ENCODE assay signal across 7 mouse cellular contexts in the genomic region with DNA sequence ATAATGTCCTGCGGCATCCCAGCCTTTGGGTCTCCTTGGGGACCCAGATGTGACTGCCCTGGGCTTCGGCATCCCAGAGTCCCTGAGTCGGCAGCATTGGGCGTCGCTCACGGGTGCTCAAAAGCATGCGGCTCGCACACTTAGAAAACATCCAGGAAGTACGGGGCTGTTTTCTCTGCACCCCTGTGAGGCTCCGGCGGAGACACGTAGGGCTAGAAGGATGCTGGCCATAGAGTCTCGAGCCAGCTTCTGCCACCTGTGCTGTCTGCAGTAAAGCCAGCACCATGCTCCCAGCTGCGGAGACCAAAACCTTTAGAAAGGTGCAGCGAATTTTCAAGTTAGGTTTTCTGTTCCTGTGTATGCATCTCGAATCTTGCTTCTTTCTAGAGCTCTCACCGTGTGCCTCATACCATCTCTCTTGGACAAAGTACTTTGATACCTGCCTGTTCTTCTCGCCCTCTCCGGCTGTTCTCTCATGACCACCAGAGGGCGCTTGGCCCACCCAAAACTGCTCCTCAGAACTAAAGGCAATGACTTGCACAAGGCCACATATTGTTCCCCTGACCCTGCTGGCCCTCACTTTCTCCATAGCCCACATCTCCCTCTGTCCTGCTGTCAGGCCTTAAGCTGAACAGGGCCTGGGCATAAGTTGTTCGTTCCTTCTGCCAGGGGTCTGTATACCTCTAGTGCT. TPM values are rescaled to one million over a fixed set of nuclear protein-coding genes. Genes with fewer than 3 reads are reported as not detected.
DNase-seq lines count a peak whose midpoint lies in the region; ATAC-seq and TF ChIP-seq lines count a peak whose summit lies in the region.

No protein-coding gene starts in this region.

- H3K4me1 ChIP-seq in CH12.LX (ENCODE audit: control insufficient read depth in 1 of 2, insufficient read depth in 2 of 2): peaks cover 0 to 19% of the 10 kb centered on the region in 2 experiments; a peak in 2 of 4 replicates
- peaks cover 51% of the 10 kb centered on the region for H3K4me1 ChIP-seq in embryonic facial prominence, embryonic 10.5 days
- H3K4me1 ChIP-seq in heart, postnatal 0 days (ENCODE audit: control insufficient read depth, insufficient read depth): peaks cover 23% of the 10 kb centered on the region

- TF ChIP-seq EP300 in CH12.LX (IDR thresholded peaks at IDR 0.05; ENCODE audit: low read length): 0 out of 2 replicates have a peak, but pooled peaks have one; percentile 2
- TF ChIP-seq EP300 in heart, postnatal 0 days (IDR thresholded peaks at IDR 0.05; ENCODE audit: low read depth): no peak

- no peak for TF ChIP-seq POLR2A in CH12.LX (IDR thresholded peaks at IDR 0.05; ENCODE audit: low read depth, low read length)

- H3K79me2 ChIP-seq in CH12.LX (replicated peaks; ENCODE audit: control insufficient read depth, extremely low read depth, insufficient read depth, poor library complexity, severe bottlenecking): no peaks in the 10 kb centered on the region

- dilution Hi-C loops in CH12.LX (cut with MboI; ENCODE audit: extremely low pct_ligation_motif_present, extremely low pct_unique_long_range_greater_than_20kb, low sequenced_read_pairs): no loop called here

- H3K4me2 ChIP-seq in CH12.LX (ENCODE audit: insufficient read depth, low read depth, poor library complexity, severe bottlenecking): peak overlapping the region; percentile 44
- H3K4me2 ChIP-seq in heart, postnatal 0 days (ENCODE audit: low read depth, low read length): peak overlapping the region; percentile 70

- peak; percentile 80 for DNase-seq in CH12.LX (ENCODE audit: extremely low read depth)
- peak; percentile 74 for DNase-seq in T-cell, adult 2 months (ENCODE audit: low spot score)
- peak; percentile 82 for DNase-seq in embryonic facial prominence, embryonic 10.5 days (ENCODE audit: low spot score)
- DNase-seq in heart, postnatal 0 days (ENCODE audit: low spot score): peak; percentile 55
- peak; percentile 76 to 83 for DNase-seq in kidney, postnatal 4 days
- DNase-seq in splenic B cell, adult 2 months (ENCODE audit: low read depth, low spot score): peak; percentile 91

- in situ Hi-C loops in CH12.LX (cut with MboI; ENCODE audit: low pct_ligation_motif_present, low pct_unique_long_range_greater_than_20kb, low sequenced_read_pairs): loop anchor here (10.0 kb wide), 1 partner anchor 88 kb away; the partner anchor contains the start of gene Ccdc130

- WGBS in embryonic facial prominence, embryonic 10.5 days: 4% methylated on average over 21 of the region's 21 CpGs
- 4% methylated on average over 21 of the region's 21 CpGs for WGBS in heart, postnatal 0 days

- peak overlapping the region; percentile 15; the same call in 1 of the 2 replicates for H3K9ac ChIP-seq in CH12.LX (ENCODE audit: insufficient read depth, low read depth)
- peak overlapping the region; percentile 8; the same call in 1 of the 2 replicates for H3K9ac ChIP-seq in heart, postnatal 0 days (replicated peaks; ENCODE audit: low read depth, low read length)

- TF ChIP-seq RAD21 in CH12.LX (IDR thresholded peaks at IDR 0.05; ENCODE audit: low read depth, low read length): peak; percentile 73

- peaks cover 2% of the 10 kb centered on the region for H3K27me3 ChIP-seq in CH12.LX (replicated peaks)
- peaks cover 34% of the 10 kb centered on the region for H3K27me3 ChIP-seq in embryonic facial prominence, embryonic 10.5 days (replicated peaks; ENCODE audit: low read depth, poor library complexity, severe bottlenecking)
- H3K27me3 ChIP-seq in heart, postnatal 0 days (ENCODE audit: control insufficient read depth, insufficient read depth, low read length): no peaks in the 10 kb centered on the region
- H3K27me3 ChIP-seq in splenic B cell, adult 2 months (ENCODE audit: control insufficient read depth, insufficient read depth, low read length, poor library complexity, severe bottlenecking): no peaks in the 10 kb centered on the region

- H3K4me3 ChIP-seq in CH12.LX (replicated peaks in 1 of 3; ENCODE audit: low read depth in 2 of 3, low read length in 2 of 3, poor library complexity in 1 of 3): peak overlapping the region; percentile 37 to 52 (median 46)
- H3K4me3 ChIP-seq in embryonic facial prominence, embryonic 10.5 days: peak overlapping the region; percentile 54
- H3K4me3 ChIP-seq in heart, postnatal 0 days (ENCODE audit: low read depth, low read length): peak overlapping the region; percentile 41

- ATAC-seq in heart, postnatal 0 days (ENCODE audit: insufficient read depth, low read depth): no peak
- ATAC-seq in megakaryocyte progenitor cell, adult 5-6 weeks (replicated peaks; ENCODE audit: poor library complexity): peak; percentile 63

- H3K9me3 ChIP-seq in CH12.LX (replicated peaks; ENCODE audit: low read length): peaks cover 4% of the 10 kb centered on the region
- no peaks in the 10 kb centered on the region for H3K9me3 ChIP-seq in embryonic facial prominence, embryonic 10.5 days
- H3K9me3 ChIP-seq in heart, postnatal 0 days (replicated peaks; ENCODE audit: control insufficient read depth, low read length): no peaks in the 10 kb centered on the region

- no peaks in the 10 kb centered on the region for H3K36me3 ChIP-seq in CH12.LX (replicated peaks in 1 of 2; ENCODE audit: control insufficient read depth in 1 of 2, insufficient read depth in 1 of 2, low read length in 1 of 2)
- H3K36me3 ChIP-seq in embryonic facial prominence, embryonic 10.5 days (replicated peaks): 0 out of 2 replicates have a peak, but pooled peaks cover 1% of the 10 kb centered on the region
- no peaks in the 10 kb centered on the region for H3K36me3 ChIP-seq in heart, postnatal 0 days (replicated peaks; ENCODE audit: control insufficient read depth, insufficient read depth, low read length)
- H3K36me3 ChIP-seq in splenic B cell, adult 2 months (ENCODE audit: control insufficient read depth, insufficient read depth, low read length, poor library complexity, severe bottlenecking): no peaks in the 10 kb centered on the region

- TF ChIP-seq CTCF in CH12.LX (conservative IDR thresholded peaks at IDR 0.05 in 1 of 2, IDR thresholded peaks at IDR 0.05 in 1 of 2; ENCODE audit: low read depth in 2 of 2, low read length in 2 of 2): peak; percentile 94 to 97
- TF ChIP-seq CTCF in heart, postnatal 0 days (IDR thresholded peaks at IDR 0.05; ENCODE audit: low read depth): peak; percentile 80

- no peak overlapping the region for H3K27ac ChIP-seq in CH12.LX (ENCODE audit: insufficient read depth, low read depth)
- H3K27ac ChIP-seq in embryonic facial prominence, embryonic 10.5 days (replicated peaks): peak overlapping the region; percentile 58
- peak overlapping the region; percentile 75 for H3K27ac ChIP-seq in heart, postnatal 0 days (ENCODE audit: low read depth)

TF ChIP-seq in CH12.LX, 34 proteins besides CTCF, POLR2A, EP300 and RAD21 (continues in another document):
- TF ChIP-seq SIN3A (IDR thresholded peaks at IDR 0.05; ENCODE audit: low read length) (no peak), BHLHE40 (IDR thresholded peaks at IDR 0.05; ENCODE audit: low read depth, low read length) (peak; percentile 26; the same call in 1 of the 2 replicates), JUND (conservative IDR thresholded peaks at IDR 0.05; ENCODE audit: low read depth, low read length) (no peak), CHD2 (IDR thresholded peaks at IDR 0.05; ENCODE audit: low read length) (no peak), ZC3H11A (IDR thresholded peaks at IDR 0.05; ENCODE audit: low read depth, low read length) (peak; percentile 25; the same call in 1 of the 2 replicates), ZNF384 (IDR thresholded peaks at IDR 0.05; ENCODE audit: low read depth, low read length) (no peak), UBTF (IDR thresholded peaks at IDR 0.05; ENCODE audit: low read depth, low read length) (no peak)

RNA-seq across cellular contexts. Expression of gene Nanos3, which starts 2.2 kb away (rescaled TPM):
- not detected in 2 replicates for total RNA-seq in CH12.LX (2012; rRNA removed)
- total RNA-seq in CH12.LX (2014; rRNA removed): not detected in 2 replicates
- polyA plus RNA-seq in CH12.LX (2012; ENCODE audit: insufficient read length, low read depth): not detected in 2 replicates
- polyA plus RNA-seq in embryonic facial prominence, embryonic 10.5 days (2016; fragmentation: Nextera tagmentation; extraction: Ambion mirVana): 2.4 and 3.5 TPM in 2 replicates
- 1.4 TPM in 1 of 2 replicates, not detected in the other for total RNA-seq in heart, postnatal 0 days (2014; rRNA removed; ENCODE audit: low replicate concordance)
- 4.6 and 6.0 TPM in 2 replicates for polyA plus RNA-seq in heart, postnatal 0 days (2015; fragmentation: Nextera tagmentation; extraction: Ambion mirVana)
- 0.54 and 1.7 TPM in 2 replicates for total RNA-seq in megakaryocyte progenitor cell, adult 5-6 weeks (2015)
- 3.5 TPM in 1 of 2 replicates, not detected in the other for total RNA-seq in megakaryocyte progenitor cell, adult 5-6 weeks (2017)

RNA-seq across cellular contexts. Expression of gene 4930432K21Rik, which starts 39.4 kb away (rescaled TPM):
- 0.04 TPM in 1 of 2 replicates, not detected in the other for total RNA-seq in CH12.LX (2012; rRNA removed)
- total RNA-seq in CH12.LX (2014; rRNA removed): 0.09 TPM in 1 of 2 replicates, not detected in the other
- not detected in 2 replicates for polyA plus RNA-seq in CH12.LX (2012; ENCODE audit: insufficient read length, low read depth)
- 1.5 and 1.8 TPM in 2 replicates for polyA plus RNA-seq in embryonic facial prominence, embryonic 10.5 days (2016; fragmentation: Nextera tagmentation; extraction: Ambion mirVana)
- total RNA-seq in heart, postnatal 0 days (2014; rRNA removed; ENCODE audit: low replicate concordance): 0.43 TPM in 1 of 2 replicates, not detected in the other
- 0.34 and 0.48 TPM in 2 replicates for polyA plus RNA-seq in heart, postnatal 0 days (2015; fragmentation: Nextera tagmentation; extraction: Ambion mirVana)
- 0.17 and 0.32 TPM in 2 replicates for total RNA-seq in megakaryocyte progenitor cell, adult 5-6 weeks (2015)
- 2.1 and 2.2 TPM in 2 replicates for total RNA-seq in megakaryocyte progenitor cell, adult 5-6 weeks (2017)

RNA-seq across cellular contexts. Expression of gene Cc2d1a, which starts 39.5 kb away (rescaled TPM):
- total RNA-seq in CH12.LX (2012; rRNA removed) (7.8 and 8.2 TPM in 2 replicates), CH12.LX (2014; rRNA removed) (2.5 and 2.8 TPM in 2 replicates)
- polyA plus RNA-seq in CH12.LX (2012; ENCODE audit: insufficient read length, low read depth): 10.5 and 11.4 TPM in 2 replicates
- polyA plus RNA-seq in embryonic facial prominence, embryonic 10.5 days (2016; fragmentation: Nextera tagmentation; extraction: Ambion mirVana): 20.4 and 21.0 TPM in 2 replicates
- 13.1 and 17.1 TPM in 2 replicates for total RNA-seq in heart, postnatal 0 days (2014; rRNA removed; ENCODE audit: low replicate concordance)
- polyA plus RNA-seq in heart, postnatal 0 days (2015; fragmentation: Nextera tagmentation; extraction: Ambion mirVana): 8.4 and 10.2 TPM in 2 replicates
- total RNA-seq in megakaryocyte progenitor cell, adult 5-6 weeks (2015): 7.3 and 8.0 TPM in 2 replicates
- total RNA-seq in megakaryocyte progenitor cell, adult 5-6 weeks (2017): 5.7 and 8.0 TPM in 2 replicates

RNA-seq across cellular contexts. Expression of gene Zswim4, which starts 49.6 kb away (rescaled TPM):
- 6.3 and 9.7 TPM in 2 replicates for total RNA-seq in CH12.LX (2012; rRNA removed)
- 4.7 and 4.9 TPM in 2 replicates for total RNA-seq in CH12.LX (2014; rRNA removed)
- polyA plus RNA-seq in CH12.LX (2012; ENCODE audit: insufficient read length, low read depth): 6.5 and 9.1 TPM in 2 replicates
- 37.2 and 41.7 TPM in 2 replicates for polyA plus RNA-seq in embryonic facial prominence, embryonic 10.5 days (2016; fragmentation: Nextera tagmentation; extraction: Ambion mirVana)
- 23.8 and 31.4 TPM in 2 replicates for total RNA-seq in heart, postnatal 0 days (2014; rRNA removed; ENCODE audit: low replicate concordance)
- polyA plus RNA-seq in heart, postnatal 0 days (2015; fragmentation: Nextera tagmentation; extraction: Ambion mirVana): 4.6 and 5.8 TPM in 2 replicates
- total RNA-seq in megakaryocyte progenitor cell, adult 5-6 weeks (2015): 3.2 and 3.4 TPM in 2 replicates
- 4.2 and 5.0 TPM in 2 replicates for total RNA-seq in megakaryocyte progenitor cell, adult 5-6 weeks (2017)
